Mouse (Mus musculus): ENCODE data around the gene Mcu.

Gene Mcu

DNA sequence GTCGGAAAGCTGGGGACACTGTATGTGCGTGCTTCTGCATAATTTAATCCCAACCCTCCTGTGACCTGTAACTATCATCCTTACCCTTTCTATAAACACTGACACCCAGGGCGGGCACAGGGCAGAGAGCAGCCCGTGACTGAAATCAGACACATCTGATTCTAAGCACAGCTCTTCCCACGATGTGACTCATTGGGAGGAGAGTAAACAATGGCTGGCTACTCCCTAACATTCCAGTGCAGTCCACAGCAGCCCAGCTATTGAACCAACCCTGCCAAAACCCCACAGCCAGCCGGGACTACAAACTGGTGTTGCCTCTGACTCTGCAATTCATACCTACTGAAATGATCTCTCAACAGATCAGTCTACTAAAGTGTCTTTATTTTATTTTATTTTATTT is 78.9 kb downstream of the Mcu start:
- no peak for DNase-seq (ENCODE audit: low spot score in 2 of 2)

DNA sequence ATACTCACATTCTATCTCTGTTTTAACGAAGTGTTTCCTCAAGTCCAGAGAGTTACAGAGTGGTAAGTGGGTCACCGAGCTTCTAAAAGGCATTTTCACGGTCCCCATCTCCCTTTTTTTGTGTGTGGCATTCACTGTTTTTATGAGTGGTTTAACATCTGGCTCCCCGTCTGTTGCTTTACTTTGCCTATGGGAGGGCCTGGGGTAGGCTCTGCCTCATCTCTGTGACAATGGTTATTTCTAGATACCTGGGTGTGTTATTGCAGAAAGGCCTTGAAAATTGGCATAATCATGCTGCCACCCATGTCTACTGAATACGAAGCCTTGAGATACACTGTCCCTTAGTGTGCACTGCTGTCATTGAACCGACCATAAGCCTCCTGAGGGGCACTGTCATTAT is 84.2 kb downstream of the Mcu start:
- no peak for DNase-seq (ENCODE audit: low spot score in 2 of 2)

DNA sequence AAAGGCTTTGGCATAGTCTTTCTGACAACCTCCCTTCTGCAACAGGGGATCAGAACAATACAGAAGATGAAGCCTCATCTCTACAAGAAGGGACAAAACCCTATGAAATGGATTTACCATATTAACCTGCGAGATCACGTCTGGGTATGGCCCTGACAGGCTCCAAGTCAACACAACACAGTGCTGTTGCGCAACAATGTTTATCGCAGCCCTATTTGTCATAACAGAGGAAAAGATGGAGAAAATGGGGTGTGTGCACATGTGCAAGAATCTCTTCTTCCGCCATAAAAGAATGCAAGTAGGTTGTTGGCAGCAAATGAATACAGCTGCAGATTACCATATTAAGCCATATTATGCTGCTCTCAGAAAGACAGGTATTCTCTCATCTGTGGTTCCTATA is 88.7 kb downstream of the Mcu start:
- DNase-seq (ENCODE audit: low spot score in 2 of 2): no peak

DNA sequence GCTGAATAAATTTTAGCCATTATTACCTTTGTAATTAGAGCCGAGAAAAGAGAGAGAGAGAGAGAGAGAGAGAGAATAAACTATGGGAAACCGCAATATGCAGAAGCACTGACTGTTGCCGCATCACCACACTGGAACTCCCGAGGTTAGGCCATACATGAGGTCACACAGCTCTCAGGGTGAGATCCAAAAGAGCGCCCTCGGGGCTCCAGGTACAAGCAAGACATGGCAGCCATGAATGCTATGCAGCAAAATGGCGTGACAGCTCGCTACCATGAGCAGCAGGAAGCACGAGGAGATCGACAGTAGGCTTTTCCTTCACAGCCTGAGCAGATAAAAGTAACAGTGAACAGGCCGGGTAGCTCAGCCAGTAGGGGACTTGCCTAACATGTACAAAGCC is 89.2 kb downstream of the Mcu start:
- DNase-seq (ENCODE audit: low spot score in 2 of 2): no peak

DNA sequence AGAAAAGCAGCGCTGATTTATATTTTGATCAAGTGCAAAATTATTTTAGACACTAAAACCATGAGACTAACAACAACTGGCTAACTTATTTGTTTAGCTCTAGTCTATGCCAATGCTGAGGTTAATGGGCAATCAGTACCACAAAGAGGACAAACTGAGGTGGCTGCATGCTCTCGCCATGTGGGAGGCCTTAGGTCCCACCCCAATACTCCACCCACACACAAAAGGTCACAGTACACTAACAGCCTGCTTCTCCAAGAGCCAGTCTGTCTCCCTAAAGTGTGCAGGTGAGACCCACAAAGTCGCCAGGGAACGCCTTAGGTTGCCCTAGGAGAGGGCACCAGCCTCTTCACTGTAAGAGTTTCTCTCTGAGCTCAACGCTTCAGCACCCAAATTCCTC is 91.8 kb downstream of the Mcu start:
- DNase-seq (ENCODE audit: low spot score in 2 of 2): no peak

DNA sequence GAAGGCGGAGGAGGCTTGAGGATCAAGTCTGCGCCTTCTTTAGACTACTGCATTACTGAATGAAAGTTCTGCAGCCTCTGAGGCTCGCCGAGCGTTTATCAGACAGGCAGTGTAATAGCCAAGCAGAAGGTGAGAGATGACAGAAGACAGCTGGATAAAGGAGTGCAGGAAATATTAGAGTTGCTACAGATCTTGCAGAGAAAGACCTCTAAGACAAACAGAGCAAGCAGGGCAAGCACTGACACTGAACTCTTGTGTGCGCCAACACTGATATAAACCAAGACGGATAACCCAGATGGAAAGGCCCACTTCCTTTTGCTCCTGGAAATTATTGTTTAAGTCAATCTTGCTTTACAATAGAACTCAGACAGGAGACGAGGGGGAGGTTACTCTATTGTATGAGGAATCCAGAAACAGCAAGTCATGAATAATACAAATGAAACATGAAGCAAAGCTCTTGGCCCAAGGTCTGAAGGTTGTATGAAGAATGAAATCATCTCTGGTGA is 92.6 kb downstream of the Mcu start:
- DNase-seq (ENCODE audit: low spot score in 2 of 2): no peak

DNA sequence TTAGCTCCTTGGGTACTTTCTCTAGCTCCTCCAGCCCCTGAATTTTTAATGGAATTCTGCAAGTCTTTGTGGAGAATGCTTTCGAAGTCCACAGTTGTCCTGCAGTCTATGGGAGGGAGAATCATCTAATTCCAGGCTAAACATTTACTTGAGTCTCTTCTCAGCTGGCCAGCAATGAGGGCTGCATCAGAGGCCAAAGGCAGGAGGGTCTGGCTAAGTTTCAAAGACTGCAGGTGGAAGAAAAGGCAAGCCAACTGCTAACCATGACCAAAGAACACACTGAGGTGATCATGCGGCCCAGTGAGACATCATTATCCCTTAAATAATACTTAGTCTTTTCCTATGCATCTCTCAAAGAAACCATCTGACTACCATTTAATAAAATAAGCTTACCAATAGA is 95.8 kb downstream of the Mcu start:
- DNase-seq (ENCODE audit: low spot score in 2 of 2): no peak

DNA sequence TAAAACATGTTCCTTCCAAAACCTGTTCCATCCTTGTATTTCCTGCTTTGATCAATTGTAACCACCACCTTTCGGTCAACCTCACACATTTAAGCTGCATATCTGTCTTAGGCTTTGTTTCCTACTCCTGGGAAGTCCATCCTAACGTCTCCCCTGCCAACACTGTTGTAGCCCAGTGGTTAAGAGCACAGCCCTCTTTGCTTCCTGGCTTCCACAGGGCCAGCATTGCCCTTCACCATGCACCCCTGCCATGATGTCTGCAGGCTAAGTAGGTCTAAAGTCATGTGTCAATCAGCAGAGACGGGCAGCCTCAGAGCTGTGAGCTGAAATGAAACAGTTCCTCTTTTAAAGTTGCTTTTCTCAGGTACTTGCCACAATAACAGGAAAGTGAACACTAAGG is 97.1 kb downstream of the Mcu start:
- DNase-seq (ENCODE audit: low spot score in 2 of 2): no peak

DNA sequence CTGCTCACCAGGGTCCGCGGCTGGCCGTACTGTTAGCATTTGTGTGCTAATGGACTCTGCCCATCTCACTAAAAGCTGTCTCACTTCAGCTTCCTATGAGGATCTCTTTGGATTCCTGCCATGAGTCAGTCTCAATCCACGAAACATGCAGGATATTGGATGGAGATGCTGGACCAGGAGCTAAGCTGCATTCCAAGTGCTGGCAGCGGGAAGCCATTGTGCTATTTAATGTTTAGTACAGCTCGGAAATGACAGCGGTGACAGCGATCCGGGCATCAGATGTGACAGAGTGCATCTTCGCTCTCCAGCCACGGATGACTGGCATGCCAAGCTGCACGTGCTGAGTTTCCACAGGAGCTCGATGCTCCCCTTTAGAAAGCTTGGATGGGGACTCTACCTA is 99.3 kb downstream of the Mcu start:
- DNase-seq (ENCODE audit: low spot score in 2 of 2): no peak

DNA sequence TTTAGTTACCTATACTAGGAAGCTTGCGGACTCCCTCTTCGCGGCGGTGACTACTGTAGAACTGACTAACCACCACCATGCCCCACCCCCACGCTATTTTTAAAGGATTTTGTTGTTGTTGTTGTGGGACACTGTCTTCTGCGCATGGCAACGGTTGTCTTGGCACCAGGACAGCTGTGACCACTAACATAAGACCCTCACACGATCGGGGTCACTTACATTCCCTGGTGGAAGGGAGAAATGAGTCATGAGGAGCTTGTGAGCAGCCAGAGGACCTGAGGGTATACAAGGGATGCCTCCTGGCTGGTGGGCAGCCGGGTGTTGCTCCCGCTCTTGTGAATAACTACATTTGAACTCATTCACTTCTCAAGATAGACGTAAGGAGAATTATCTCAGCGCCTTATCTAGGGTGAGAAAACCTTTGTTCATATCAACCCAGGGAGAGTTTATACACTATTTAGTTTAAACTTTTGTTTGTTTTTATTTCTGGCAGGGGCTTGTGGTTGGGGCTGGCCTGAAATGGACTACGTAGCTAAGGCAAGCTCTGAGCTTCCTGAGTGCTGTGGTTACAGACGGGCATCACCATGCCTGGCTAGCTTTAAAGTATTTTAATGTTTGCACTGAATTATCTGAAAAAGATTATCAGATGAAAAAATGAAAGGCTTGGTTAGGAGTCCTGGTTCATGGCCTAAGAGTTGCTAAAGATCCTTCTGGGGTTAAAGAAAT is 101.6 kb downstream of the Mcu start:
- no peak for DNase-seq (ENCODE audit: low spot score in 2 of 2)

DNA sequence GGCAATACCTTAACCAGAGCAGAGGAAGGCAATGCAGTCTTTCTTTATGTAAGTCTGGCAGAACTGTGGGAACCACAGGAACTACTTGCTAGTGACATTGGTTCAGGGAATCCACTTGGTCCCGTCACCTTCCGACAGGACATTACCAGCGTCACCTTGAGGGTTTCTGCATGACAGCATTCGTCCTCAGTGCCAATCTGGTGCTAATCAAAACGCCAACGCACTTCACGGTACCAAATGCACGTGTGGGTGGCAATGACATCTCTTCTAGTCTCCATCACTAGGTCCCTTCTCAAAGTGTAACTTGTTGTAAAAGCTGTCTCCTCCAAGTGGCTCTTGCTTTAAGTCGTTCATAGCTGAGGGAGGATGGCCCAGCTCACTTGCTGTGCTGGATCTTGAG is 104.3 kb downstream of the Mcu start:
- DNase-seq (ENCODE audit: low spot score in 2 of 2): no peak

DNA sequence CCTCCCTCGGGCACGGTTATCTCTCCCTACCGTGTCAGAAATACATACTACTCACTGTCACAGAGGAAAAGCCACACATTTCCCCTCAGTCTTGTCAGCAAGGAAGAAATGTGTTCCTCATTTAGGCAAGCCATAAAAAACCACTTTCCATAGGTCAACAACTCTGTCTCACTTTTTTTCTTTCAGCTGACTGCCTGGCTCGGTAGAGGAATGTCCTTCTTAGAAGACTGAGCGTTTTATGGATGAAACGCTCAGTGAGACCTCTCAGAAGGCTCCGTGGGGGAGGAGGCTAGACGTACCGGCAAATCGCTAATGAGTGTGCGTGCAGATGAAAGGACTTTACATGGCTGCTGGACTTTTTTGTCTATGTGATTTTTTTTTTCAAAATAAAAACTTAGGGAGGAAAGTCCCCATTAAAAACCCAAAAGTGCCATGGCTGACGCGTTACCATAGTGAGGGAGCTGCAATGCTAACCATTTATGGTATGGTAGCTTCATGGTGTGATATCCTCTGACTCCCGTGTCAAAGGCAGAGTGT is 105.0 kb downstream of the Mcu start:
- DNase-seq (ENCODE audit: low spot score in 2 of 2): no peak

DNA sequence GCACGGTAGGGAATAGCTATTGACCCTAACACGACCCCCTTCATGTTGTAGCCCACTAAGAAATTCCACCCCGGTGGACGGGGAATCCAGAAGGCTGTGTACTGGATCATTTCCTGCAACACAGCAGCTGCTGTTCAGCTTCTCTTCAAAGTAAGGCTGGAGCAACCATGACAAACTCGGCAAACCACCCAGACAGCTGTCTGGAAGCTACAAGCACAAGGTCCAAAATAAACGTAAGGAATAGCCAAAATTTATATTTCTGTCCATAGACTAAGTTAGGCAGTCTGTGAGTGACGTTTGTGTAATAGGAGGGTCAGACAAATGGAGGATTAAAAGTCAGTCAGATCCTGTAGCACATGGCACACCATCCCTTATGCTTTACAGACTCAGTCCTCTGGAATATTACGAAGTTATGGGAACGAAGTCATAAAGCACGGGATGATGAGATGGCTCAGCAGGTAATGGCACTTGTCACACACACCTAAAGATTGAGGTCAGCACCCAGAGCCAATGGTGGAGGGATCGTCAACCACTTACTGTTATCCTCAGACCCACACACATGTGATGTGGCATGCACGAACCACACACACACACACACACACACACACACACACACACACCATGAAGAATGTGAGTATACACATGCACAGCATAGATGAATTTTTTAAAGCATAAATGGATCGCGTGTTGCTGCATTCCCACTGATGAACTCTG is 105.6 kb downstream of the Mcu start:
- DNase-seq (ENCODE audit: low spot score in 2 of 2): no peak

DNA sequence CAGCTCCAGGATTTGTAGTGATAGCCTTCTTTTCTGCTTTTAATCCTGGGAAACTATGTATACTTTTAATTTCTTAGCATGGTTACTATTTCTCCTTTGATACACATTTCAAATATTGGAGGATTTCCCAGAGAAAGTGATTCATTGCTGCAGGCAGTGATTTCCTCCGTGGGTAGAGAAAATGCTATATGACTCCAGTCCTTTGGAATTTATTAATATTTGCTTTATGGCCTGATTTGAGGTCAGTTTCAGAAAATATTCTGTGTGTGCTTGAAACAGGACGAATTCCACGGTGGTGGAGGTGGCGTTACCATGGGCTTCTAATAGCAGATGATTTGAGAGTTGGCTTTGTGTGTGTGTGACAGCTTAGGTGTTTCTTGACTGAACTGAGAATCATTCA is 107.3 kb downstream of the Mcu start:
- DNase-seq (ENCODE audit: low spot score in 2 of 2): no peak

DNA sequence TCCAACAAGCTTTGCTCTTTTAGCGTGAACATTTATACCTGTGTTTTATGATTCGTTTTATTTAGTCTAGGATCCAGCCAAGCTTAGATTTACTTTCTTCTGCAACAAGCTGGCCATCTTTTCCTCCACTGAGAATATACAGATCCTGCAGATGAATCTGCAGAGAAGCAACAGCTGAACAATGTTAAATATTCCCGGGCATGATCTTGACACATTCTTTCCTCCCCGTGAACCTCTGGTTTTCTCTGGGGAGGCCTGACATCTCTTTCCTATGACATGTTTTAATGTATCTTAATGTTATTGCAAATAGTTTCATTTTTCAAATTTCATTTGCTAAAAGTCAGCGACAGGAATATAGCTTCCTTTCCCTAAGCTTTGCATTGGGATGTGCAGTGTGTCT is 109.8 kb downstream of the Mcu start:
- no peak for DNase-seq (ENCODE audit: low spot score in 2 of 2)

DNA sequence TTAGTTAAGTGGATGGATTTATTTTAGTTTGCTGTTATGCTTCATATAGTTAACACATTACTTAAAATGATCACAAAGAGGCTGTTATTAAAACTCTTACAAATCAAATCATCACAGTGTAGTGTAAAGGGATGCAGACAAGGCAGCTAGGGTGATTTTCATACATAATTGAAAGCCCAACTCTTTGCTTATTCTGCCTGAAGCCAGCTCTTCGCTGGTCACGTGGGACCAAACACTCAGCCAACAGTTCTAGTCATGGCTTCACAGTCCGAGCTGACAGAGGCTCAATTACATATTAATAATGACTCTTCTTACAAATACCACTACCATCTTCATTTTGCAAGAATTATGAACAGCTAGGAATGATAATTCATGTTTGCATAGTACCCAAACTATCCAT is 112.2 kb downstream of the Mcu start:
- no peak for DNase-seq (ENCODE audit: low spot score in 2 of 2)

DNA sequence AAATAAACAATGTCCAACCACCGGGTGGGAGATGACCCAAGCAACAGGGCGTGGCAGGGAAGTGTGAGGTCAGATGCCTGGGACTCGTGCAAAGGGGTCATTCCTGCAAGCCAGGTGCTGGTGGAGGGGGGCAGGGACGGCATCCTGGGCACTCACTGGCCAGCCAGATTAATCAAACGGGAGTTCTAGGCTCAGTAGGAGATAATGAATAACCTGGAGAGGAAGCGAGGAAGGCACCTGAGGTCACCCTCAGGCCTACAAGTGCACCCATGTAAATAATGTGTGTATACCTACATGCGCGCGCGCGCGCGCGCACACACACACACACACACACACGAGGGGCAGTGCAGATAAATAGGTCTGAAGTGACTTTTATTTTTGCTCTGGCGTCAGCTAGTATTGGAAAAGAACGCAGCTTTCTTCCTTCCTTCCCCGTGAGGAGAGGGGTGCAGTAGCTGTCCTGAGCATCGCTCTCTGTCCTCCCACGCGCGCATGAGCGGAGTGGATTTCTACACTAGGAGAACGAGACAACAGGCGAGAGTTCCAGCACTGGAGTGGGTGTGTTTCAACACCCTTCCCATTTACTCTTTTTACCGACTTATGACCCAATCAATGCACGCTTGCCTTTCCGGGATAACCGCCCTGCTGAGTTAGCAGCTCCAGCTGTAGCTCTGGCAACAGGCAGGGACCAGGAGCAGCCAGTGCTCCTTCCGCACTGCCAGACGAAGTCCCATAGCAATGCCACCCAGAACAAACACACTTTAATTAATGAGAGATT is 112.9 kb downstream of the Mcu start:
- DNase-seq (ENCODE audit: low spot score in 2 of 2): peak; percentile 35 to 43

DNA sequence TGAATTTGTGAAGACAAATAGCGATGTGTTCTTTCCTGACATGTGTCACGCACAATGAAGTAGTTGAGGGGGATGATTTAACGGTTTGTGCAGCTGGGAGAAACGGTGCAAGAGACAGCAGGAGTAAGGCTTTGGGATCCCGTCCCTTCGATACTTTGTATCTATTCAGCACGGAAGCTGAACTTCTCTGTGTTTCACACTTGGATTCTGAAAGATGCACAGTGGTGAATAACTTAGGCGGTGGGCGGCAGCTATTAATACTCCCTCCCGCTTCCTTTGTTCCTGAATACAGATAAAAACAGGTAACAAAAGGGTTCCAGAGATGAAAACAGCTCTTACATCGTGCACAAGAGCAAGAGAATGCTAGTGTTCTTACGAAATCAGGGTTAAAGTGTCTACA is 114.1 kb downstream of the Mcu start:
- DNase-seq (ENCODE audit: low spot score in 2 of 2): no peak

DNA sequence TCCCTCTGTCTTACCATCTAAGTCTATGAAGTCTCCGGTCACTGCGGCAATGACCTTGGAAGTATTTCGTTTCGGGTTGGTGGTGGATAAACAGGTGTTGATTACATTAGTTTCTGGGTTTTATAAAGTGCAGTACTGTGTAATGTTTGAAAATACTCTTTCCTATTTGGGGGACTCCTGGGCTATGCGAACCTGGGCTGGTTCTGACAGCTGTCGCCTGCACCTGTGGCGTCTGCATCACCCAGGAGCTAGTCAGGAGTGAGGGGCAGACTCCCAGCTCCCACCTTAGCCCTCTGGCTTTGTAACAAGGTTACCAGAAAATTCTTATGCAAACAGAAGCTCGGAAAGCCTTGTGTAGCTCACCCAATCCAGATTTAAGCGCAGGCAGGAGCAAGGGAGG is 114.7 kb downstream of the Mcu start:
- DNase-seq (ENCODE audit: low spot score in 2 of 2): no peak

DNA sequence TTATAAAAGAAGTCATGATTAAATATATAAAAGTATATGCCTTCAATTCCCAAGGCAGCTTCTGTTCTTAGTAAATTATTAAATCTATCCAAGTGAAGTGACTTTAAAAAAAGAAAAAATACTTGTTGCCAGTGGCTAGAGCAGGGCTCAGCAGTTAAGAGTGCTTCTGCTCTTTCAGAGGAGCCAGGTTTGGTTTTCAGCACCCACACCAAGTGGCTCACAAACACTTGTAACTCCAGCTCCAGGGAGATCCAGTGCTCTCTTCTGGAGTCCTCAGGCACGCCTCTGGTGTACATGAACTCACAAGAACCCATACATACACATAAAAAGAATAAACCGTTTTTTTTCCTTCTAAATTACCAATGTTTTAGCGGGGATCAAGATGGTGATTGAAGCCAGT is 116.3 kb downstream of the Mcu start:
- no peak for DNase-seq (ENCODE audit: low spot score in 2 of 2)

DNA sequence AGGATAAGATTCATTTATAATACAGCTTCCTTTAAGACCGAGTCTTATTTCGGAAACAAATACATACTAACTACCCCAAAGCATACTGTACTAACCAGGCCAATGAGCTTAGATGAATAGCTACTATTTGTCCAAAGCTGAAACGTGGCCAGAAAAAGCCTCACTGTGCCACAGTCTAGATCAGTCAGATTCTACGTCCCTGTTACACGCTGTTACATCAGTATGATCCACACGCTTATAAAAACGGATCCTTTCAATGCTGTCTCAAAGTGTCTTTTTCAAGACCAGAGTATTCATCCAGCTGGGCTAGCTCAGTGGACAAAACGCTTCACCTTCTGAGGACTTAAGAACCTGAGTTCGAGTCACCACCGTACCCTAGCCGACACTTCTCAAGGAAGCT is 119.5 kb downstream of the Mcu start:
- no peak for DNase-seq (ENCODE audit: low spot score in 2 of 2)

DNA sequence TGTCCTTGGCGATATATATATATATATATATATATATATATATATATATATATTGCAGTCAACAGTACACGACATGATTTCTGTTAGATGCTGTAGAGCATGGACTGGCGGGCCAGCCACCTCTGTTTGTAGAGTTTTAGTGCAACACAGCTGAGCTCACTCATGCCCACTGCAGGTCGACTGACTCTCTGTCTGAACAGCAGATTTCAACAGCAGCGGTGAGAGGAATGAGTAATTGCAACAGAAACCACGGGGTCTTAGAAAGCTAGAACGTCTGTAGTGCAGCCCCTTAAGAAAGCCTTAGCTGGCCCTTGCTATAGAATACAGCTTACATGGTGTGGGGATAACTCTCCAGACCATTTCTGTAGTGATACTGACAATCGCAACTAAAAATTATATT is 121.6 kb downstream of the Mcu start:
- no peak for DNase-seq (ENCODE audit: low spot score in 2 of 2)

DNA sequence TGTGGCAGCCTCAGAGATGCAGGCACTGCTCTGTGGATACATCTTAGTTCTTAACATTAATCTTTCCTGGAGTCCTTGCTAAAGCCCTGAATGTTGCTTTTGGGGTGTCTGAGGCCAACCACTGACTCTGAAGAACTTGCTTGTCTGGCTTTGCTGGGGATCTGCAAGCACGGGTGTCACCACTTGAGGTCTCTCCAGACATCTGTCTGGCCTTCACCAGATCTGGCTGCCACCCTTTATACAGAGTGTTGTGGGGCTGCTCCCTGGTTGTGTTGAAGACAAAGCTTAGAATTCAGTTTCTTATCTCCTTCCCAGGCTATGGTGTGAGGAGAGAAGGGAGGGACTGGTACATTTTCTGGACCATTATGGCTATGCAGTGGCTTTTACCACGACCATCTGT is 122.4 kb downstream of the Mcu start:
- no peak for DNase-seq (ENCODE audit: low spot score in 2 of 2)

Measured in frontal cortex, postnatal 10 days (tissue).